Mouse (Mus musculus) cerebellum, adult 9-10 months (tissue): ENCODE results near the gene Dpep1.
A peak's percentile ranks its signal among the peaks of the same experiment; 100 is the strongest.
"Not testable (repeated sequence)": the region's sequence is repeated elsewhere in the genome, so short reads cannot be mapped to it uniquely, and the experiment has no call there.

Experiments used
- DNase-seq: peaks from one replicate; pipeline ENCODE4 v3.0.0; 2022

The Dpep1 gene

GRCm38 (mm10) chr8:123212321-123213117, 26.5 kb downstream of the Dpep1 start, which contains the start of the genes Chmp1a and Spata33:
Gene Chmp1a (minus strand): TSS chr8:123212763.
Gene Spata33 (plus strand): TSS chr8:123212832.
- DNase-seq, result peak; percentile 89

- peak; percentile 32 for DNase-seq
These were observed 27.2 kb downstream of the Dpep1 start for GRCm38 (mm10) chr8:123213118-123213772.

- DNase-seq, result peak; percentile 2
These were observed 29.4 kb downstream of the Dpep1 start for GRCm38 (mm10) chr8:123215430-123215829.

- no peak for DNase-seq
These were observed 34.9 kb downstream of the Dpep1 start for GRCm38 (mm10) chr8:123220917-123221316.

- DNase-seq, result peak; percentile 91
These were observed 38.5 kb downstream of the Dpep1 start, which contains the start of gene Cdk10 for GRCm38 (mm10) chr8:123224278-123225266. Gene Cdk10 (plus strand): TSS chr8:123224842.

GRCm38 (mm10) chr8:123228416-123228815, 42.4 kb downstream of the Dpep1 start:
- no peak for DNase-seq

- DNase-seq, result not testable (repeated sequence)
These were observed 44.3 kb downstream of the Dpep1 start for GRCm38 (mm10) chr8:123230326-123230725.

- no peak for DNase-seq
These were observed 45.7 kb downstream of the Dpep1 start for GRCm38 (mm10) chr8:123231742-123232141.

GRCm38 (mm10) chr8:123232553-123232952, 46.5 kb downstream of the Dpep1 start:
- no peak for DNase-seq

- DNase-seq, result no peak
These were observed 47.3 kb downstream of the Dpep1 start for GRCm38 (mm10) chr8:123233300-123233699.

- DNase-seq, result no peak
These were observed 47.7 kb downstream of the Dpep1 start for GRCm38 (mm10) chr8:123233760-123234159.

- peak; percentile 70 for DNase-seq
These were observed 49.0 kb downstream of the Dpep1 start for GRCm38 (mm10) chr8:123234918-123235519.

GRCm38 (mm10) chr8:123235520-123236497, 49.8 kb downstream of the Dpep1 start, which contains the start of gene Spata2l:
Gene Spata2l (minus strand): TSS chr8:123236233.
- DNase-seq, result peak; percentile 85

- DNase-seq, result no peak
These were observed 53.4 kb downstream of the Dpep1 start for GRCm38 (mm10) chr8:123239398-123239797.

GRCm38 (mm10) chr8:123242107-123242923, 56.3 kb downstream of the Dpep1 start:
- no peak for DNase-seq

- DNase-seq, result no peak
These were observed 57.0 kb downstream of the Dpep1 start for GRCm38 (mm10) chr8:123243053-123243452.

GRCm38 (mm10) chr8:123244382-123244781, 58.3 kb downstream of the Dpep1 start:
- no peak for DNase-seq

GRCm38 (mm10) chr8:123245543-123245942, 59.5 kb downstream of the Dpep1 start:
- no peak for DNase-seq

GRCm38 (mm10) chr8:123247748-123248147, 61.7 kb downstream of the Dpep1 start:
- no peak for DNase-seq

- no peak for DNase-seq
These were observed 62.6 kb downstream of the Dpep1 start for GRCm38 (mm10) chr8:123248596-123248995.
